In the genomic region with DNA sequence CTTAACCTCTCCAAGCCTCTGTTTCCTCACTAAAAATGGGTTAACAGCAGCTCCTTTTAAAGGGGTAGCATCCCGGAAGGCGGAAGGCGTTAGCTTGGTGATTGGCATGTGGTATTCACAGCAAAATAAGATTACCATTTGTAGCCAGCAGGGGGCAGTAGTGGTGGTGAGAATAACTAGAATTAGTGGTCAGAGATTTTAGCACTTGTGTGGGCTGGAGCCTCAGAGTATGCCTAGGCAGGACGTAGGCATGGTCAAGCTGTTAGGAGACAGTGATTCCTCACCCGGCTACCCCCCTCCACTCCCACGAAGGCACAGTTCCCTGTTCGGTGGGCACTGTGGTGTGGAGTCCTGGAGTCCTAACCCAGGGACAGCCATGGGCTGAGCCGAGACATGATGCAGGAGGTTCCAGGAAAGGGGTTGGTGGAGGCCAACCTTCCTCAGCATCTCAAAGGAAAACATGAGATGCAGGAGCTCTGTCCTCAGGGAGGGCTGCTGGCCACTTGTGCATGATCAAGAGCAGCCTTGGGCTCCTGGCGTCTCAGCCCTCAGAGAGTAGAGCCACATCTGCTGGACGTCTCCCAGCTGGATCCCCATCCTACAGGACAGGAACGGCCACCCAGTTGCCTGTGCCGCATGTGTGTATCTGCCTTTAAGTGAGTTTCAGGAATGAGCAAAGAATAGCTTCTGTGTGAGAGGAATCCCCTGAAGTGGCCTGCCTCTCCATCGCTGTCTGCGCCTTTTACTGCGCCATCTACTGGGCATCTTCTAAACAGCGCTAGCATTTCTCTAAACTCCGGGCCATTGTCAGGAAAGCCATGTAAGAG, we compare ENCODE assay signal across 8 mouse cellular contexts. TPM values are rescaled to one million over a fixed set of nuclear protein-coding genes. Genes with fewer than 3 reads are reported as not detected.
DNase-seq lines count a peak whose midpoint lies in the region; ATAC-seq lines count a peak whose summit lies in the region.

No protein-coding gene starts in this region.

- intact Hi-C loops in left cerebral cortex, postnatal 14 days (cut with DNase I) = loop anchor here (2.0 to 10.0 kb wide), 3 partner anchors 90 to 293 kb away; no protein-coding TSS in a partner anchor

- H3K4me2 ChIP-seq in intestine, embryonic 15.5 days (replicated peaks) = no peak overlapping the region

- DNase-seq in 3T3-L1 (ENCODE audit: low read depth, low spot score) = peak; percentile 76
- DNase-seq in adrenal gland, adult 2 months = peak; percentile 76
- peak; percentile 87 for DNase-seq in embryo, embryonic 11 days
- peak; percentile 37 for DNase-seq in gastrocnemius, postnatal 25 days
- DNase-seq in left cerebral cortex, postnatal 14 days (ENCODE audit: low spot score in 2 of 2) = peak; percentile 87 to 90
- peak; percentile 81 for DNase-seq in midbrain, embryonic 10.5 days (ENCODE audit: low spot score)
- DNase-seq in right cerebral cortex, postnatal 36 days (ENCODE audit: low spot score in 2 of 2) = peak; percentile 49 to 64

- H3K36me3 ChIP-seq in intestine, embryonic 15.5 days = peaks cover 16% of the 10 kb centered on the region
- peaks cover 84% of the 10 kb centered on the region for H3K36me3 ChIP-seq in midbrain, embryonic 10.5 days

- H3K27ac ChIP-seq in intestine, embryonic 15.5 days = no peak overlapping the region
- peak overlapping the region; percentile 49; the same call in 1 of the 2 replicates for H3K27ac ChIP-seq in midbrain, embryonic 10.5 days (replicated peaks)

- no peaks in the 10 kb centered on the region; the same call in 1 of the 2 replicates for H3K4me1 ChIP-seq in intestine, embryonic 15.5 days (replicated peaks)
- H3K4me1 ChIP-seq in midbrain, embryonic 10.5 days = peaks cover 5% of the 10 kb centered on the region

- WGBS in intestine, embryonic 15.5 days = 38% methylated on average over 17 of the region's 17 CpGs
- WGBS in midbrain, embryonic 10.5 days = 46% methylated on average over 17 of the region's 17 CpGs

- H3K9me3 ChIP-seq in intestine, embryonic 15.5 days = no peaks in the 10 kb centered on the region
- no peaks in the 10 kb centered on the region for H3K9me3 ChIP-seq in midbrain, embryonic 10.5 days (replicated peaks)

- no peaks in the 10 kb centered on the region for H3K27me3 ChIP-seq in intestine, embryonic 15.5 days (replicated peaks)
- no peaks in the 10 kb centered on the region for H3K27me3 ChIP-seq in midbrain, embryonic 10.5 days (ENCODE audit: low read depth, poor library complexity, severe bottlenecking)

- no peak overlapping the region for H3K4me3 ChIP-seq in intestine, embryonic 15.5 days (replicated peaks)
- H3K4me3 ChIP-seq in midbrain, embryonic 10.5 days = no peak overlapping the region

- peak; percentile 67 for ATAC-seq in intestine, embryonic 15.5 days

- H3K9ac ChIP-seq in intestine, embryonic 15.5 days = no peak overlapping the region

RNA-seq across cellular contexts. Expression of gene Btbd16, which starts 11.6 kb away (rescaled TPM):
- not detected for total RNA-seq in adrenal gland, adult 2 months (2021)
- not detected in 2 replicates for polyA plus RNA-seq in adrenal gland, adult 2 months (2012; rRNA removed)
- under 1 TPM in 1 of 2 experiments, not detected in 1; 0.24 TPM for total RNA-seq in gastrocnemius, postnatal 25 days (2021)
- 0.05 and 0.06 TPM in 2 replicates for polyA plus RNA-seq in intestine, embryonic 15.5 days (2015; fragmentation: Nextera tagmentation; extraction: Ambion mirVana)
- total RNA-seq in left cerebral cortex, postnatal 14 days (2021) = under 1 TPM; 0.15 to 0.42 TPM
- polyA plus RNA-seq in midbrain, embryonic 10.5 days (2016; fragmentation: Nextera tagmentation; extraction: Ambion mirVana) = not detected in 2 replicates

Comparison
In these comparisons a context has a peak if more than half of its experiments do, and no peak if none do; other contexts are left out.
1. DNase-seq: peak in every context shown above with its lines; median percentile 88 in left cerebral cortex, postnatal 14 days; 87 in embryo, embryonic 11 days; 81 in midbrain, embryonic 10.5 days; 76 in 3T3-L1; 76 in adrenal gland, adult 2 months; 56 in right cerebral cortex, postnatal 36 days; 37 in gastrocnemius, postnatal 25 days.